Mouse (Mus musculus): ENCODE measurements at regions not wholly inside any gene's neighbourhood (a gene's known extent, or its start where the extent isn't known, plus 50 kb on each side); places are given as distances from the start of the nearest gene placed in this dataset.

DNA sequence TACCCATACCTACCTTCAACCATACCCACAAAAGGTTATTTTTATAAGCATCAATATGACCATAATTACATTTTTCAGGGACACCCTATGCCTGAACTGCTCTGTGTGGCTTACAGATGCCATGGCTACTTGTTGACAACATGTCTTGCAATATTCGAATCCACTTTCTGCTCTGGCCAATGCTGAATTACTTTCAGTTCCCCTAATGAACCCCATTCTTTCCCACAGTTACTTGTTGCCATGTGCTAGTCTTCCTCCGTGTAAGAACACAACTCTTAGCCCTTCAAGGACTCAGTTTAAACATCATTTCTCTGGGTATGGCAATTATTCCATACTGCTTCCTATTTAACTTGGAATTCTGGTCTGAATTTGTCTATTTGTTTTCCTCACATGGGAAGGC, 110.4 kb upstream of the Prdm1 start:
- no peaks in the 10 kb centered on the region for H3K36me3 ChIP-seq (ENCODE audit: control insufficient read depth, insufficient read depth, low read length)
- H3K27me3 ChIP-seq (ENCODE audit: control insufficient read depth, insufficient read depth, low read length), result no peaks in the 10 kb centered on the region
- WGBS, result 78% methylated on average over 2 of the region's 2 CpGs
- H3K4me1 ChIP-seq (ENCODE audit: control insufficient read depth in 2 of 2, insufficient read depth in 2 of 2, low read length in 2 of 2), result no peaks in the 10 kb centered on the region
- H3K4me3 ChIP-seq (ENCODE audit: control insufficient read depth in 1 of 2, insufficient read depth in 1 of 2, low read depth in 1 of 2, low read length in 2 of 2), result no peak overlapping the region
- no peak overlapping the region for H3K4me2 ChIP-seq (ENCODE audit: low read length)
- H3K9ac ChIP-seq (ENCODE audit: low read length), result no peak overlapping the region
- no peak overlapping the region for H3K27ac ChIP-seq (replicated peaks in 1 of 2; ENCODE audit: control insufficient read depth in 1 of 2, insufficient read depth in 1 of 2, low read depth in 2 of 2, low read length in 2 of 2)
- no peaks in the 10 kb centered on the region for H3K9me3 ChIP-seq (ENCODE audit: control insufficient read depth, low read length)
- no peak for ATAC-seq (ENCODE audit: insufficient number of reproducible peaks, insufficient read depth, low FRiP score, low read depth)

DNA sequence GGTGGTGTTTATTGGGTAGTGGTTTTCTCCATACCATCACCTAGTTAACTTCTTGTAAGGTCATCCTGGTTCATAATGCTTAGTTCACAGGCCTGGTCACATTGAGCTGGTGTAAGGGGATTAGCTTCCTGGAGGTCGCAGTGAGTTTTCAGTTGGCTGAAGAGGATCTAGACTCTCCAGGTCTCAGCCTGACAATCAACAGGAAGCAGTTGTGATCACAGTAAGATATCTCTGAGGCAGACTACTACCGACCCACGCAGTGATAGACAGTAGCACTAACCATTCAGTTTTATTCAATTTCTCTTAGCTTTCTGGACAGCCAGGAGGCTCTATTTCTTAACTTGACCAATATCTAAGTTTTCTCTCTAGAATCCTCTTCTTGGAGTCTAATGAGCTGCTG, 108.5 kb upstream of the Prdm1 start:
- H3K27me3 ChIP-seq (ENCODE audit: control insufficient read depth, insufficient read depth, low read length), result no peaks in the 10 kb centered on the region
- H3K4me3 ChIP-seq (ENCODE audit: control insufficient read depth in 1 of 2, insufficient read depth in 1 of 2, low read depth in 1 of 2, low read length in 2 of 2), result no peak overlapping the region
- no peaks in the 10 kb centered on the region for H3K9me3 ChIP-seq (ENCODE audit: control insufficient read depth, low read length)
- no peak overlapping the region for H3K4me2 ChIP-seq (ENCODE audit: low read length)
- H3K9ac ChIP-seq (ENCODE audit: low read length), result no peak overlapping the region
- H3K27ac ChIP-seq (replicated peaks in 1 of 2; ENCODE audit: control insufficient read depth in 1 of 2, insufficient read depth in 1 of 2, low read depth in 2 of 2, low read length in 2 of 2), result no peak overlapping the region
- no peaks in the 10 kb centered on the region for H3K4me1 ChIP-seq (ENCODE audit: control insufficient read depth in 2 of 2, insufficient read depth in 2 of 2, low read length in 2 of 2)
- ATAC-seq (ENCODE audit: insufficient number of reproducible peaks, insufficient read depth, low FRiP score, low read depth), result no peak
- no peaks in the 10 kb centered on the region for H3K36me3 ChIP-seq (ENCODE audit: control insufficient read depth, insufficient read depth, low read length)
- WGBS, result 54% methylated on average over 3 of the region's 3 CpGs

DNA sequence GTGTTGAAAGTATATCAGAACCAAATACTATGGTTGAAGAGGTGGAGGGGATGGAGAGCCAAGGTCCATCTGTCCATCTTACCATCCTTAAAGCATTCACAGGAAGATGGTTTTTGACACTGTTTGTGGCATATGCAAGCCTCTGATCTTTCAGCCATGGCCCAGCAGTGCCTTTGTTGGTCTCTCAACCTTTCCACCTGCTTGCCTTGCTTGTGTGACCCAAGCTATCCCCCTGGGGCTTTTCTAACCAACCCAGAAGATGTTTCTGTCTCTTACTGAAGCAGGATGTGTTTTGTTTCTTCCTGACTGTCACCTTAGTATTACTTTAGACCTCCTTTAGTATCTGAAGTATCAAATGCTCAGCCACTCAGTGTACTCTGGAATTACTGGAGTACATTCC, 107.8 kb upstream of the Prdm1 start:
- Histone ChIP-seq H3K4me3 (ENCODE audit: control insufficient read depth in 1 of 2, insufficient read depth in 1 of 2, low read depth in 1 of 2, low read length in 2 of 2) (no peak overlapping the region), H3K36me3 (ENCODE audit: control insufficient read depth, insufficient read depth, low read length) (no peaks in the 10 kb centered on the region), H3K9ac (ENCODE audit: low read length) (no peak overlapping the region), H3K4me2 (ENCODE audit: low read length) (no peak overlapping the region), H3K9me3 (ENCODE audit: control insufficient read depth, low read length) (no peaks in the 10 kb centered on the region), H3K27ac (replicated peaks in 1 of 2; ENCODE audit: control insufficient read depth in 1 of 2, insufficient read depth in 1 of 2, low read depth in 2 of 2, low read length in 2 of 2) (no peak overlapping the region), H3K27me3 (ENCODE audit: control insufficient read depth, insufficient read depth, low read length) (no peaks in the 10 kb centered on the region), H3K4me1 (ENCODE audit: control insufficient read depth in 2 of 2, insufficient read depth in 2 of 2, low read length in 2 of 2) (no peaks in the 10 kb centered on the region)
- ATAC-seq (ENCODE audit: insufficient number of reproducible peaks, insufficient read depth, low FRiP score, low read depth), result no peak

DNA sequence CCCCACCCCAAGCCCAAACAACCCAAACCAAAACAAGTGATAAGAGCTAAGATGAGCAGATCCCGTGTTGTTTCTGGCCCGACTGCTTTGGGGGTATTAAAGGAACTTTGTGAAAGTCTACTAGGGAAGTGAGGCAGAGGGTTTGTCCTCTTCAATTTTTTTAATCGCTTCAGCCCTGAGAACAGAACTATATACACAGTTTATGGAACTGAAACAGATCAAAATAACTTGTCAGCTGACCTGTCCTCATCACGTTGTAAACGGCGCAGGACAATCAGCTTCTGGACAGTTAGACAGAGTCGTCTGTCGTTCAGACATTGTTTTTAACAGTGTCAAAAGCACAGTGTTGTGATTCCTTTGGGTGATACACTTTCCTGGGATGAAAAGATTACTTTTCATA, 103.3 kb upstream of the Prdm1 start:
- no peak overlapping the region for H3K9ac ChIP-seq (ENCODE audit: low read length)
- H3K4me2 ChIP-seq (ENCODE audit: low read length), result no peak overlapping the region
- H3K27me3 ChIP-seq (ENCODE audit: control insufficient read depth, insufficient read depth, low read length), result no peaks in the 10 kb centered on the region
- H3K9me3 ChIP-seq (ENCODE audit: control insufficient read depth, low read length), result no peaks in the 10 kb centered on the region
- H3K27ac ChIP-seq (replicated peaks in 1 of 2; ENCODE audit: control insufficient read depth in 1 of 2, insufficient read depth in 1 of 2, low read depth in 2 of 2, low read length in 2 of 2), result no peak overlapping the region
- WGBS, result 42% methylated on average over 8 of the region's 8 CpGs
- no peak for ATAC-seq (ENCODE audit: insufficient number of reproducible peaks, insufficient read depth, low FRiP score, low read depth)
- no peaks in the 10 kb centered on the region for H3K36me3 ChIP-seq (ENCODE audit: control insufficient read depth, insufficient read depth, low read length)
- H3K4me3 ChIP-seq (ENCODE audit: control insufficient read depth in 1 of 2, insufficient read depth in 1 of 2, low read depth in 1 of 2, low read length in 2 of 2), result no peak overlapping the region
- no peaks in the 10 kb centered on the region for H3K4me1 ChIP-seq (ENCODE audit: control insufficient read depth in 2 of 2, insufficient read depth in 2 of 2, low read length in 2 of 2)

DNA sequence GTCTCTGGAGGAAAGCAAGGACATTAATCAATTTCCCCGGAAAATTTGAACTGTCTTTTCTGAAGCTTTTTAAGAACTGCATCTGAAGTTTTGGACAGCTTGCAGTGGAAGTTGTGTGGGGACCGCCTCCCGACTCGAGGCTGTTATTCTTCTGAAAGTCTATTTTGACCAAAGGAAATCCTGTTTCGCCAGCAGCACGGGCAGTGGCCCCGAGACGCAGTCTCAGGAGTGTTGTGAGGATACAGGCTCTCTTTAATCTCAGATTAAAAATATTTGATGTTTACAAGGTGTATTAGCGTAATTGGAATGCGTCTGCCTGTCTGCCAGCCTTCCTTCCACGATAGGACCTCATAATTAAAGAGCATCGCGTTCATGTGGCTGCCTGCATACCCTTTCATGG, 102.2 kb upstream of the Prdm1 start:
- Histone ChIP-seq H3K9ac (ENCODE audit: low read length) (no peak overlapping the region), H3K27ac (replicated peaks in 1 of 2; ENCODE audit: control insufficient read depth in 1 of 2, insufficient read depth in 1 of 2, low read depth in 2 of 2, low read length in 2 of 2) (peak overlapping the region; percentile 12 to 44; a peak in 2 of 4 replicates), H3K9me3 (ENCODE audit: control insufficient read depth, low read length) (no peaks in the 10 kb centered on the region), H3K4me2 (ENCODE audit: low read length) (no peak overlapping the region), H3K4me3 (ENCODE audit: control insufficient read depth in 1 of 2, insufficient read depth in 1 of 2, low read depth in 1 of 2, low read length in 2 of 2) (no peak overlapping the region), H3K36me3 (ENCODE audit: control insufficient read depth, insufficient read depth, low read length) (no peaks in the 10 kb centered on the region), H3K27me3 (ENCODE audit: control insufficient read depth, insufficient read depth, low read length) (no peaks in the 10 kb centered on the region), H3K4me1 (ENCODE audit: control insufficient read depth in 2 of 2, insufficient read depth in 2 of 2, low read length in 2 of 2) (no peaks in the 10 kb centered on the region)
- ATAC-seq (ENCODE audit: insufficient number of reproducible peaks, insufficient read depth, low FRiP score, low read depth), result no peak
- WGBS, result 64% methylated on average over 13 of the region's 13 CpGs

DNA sequence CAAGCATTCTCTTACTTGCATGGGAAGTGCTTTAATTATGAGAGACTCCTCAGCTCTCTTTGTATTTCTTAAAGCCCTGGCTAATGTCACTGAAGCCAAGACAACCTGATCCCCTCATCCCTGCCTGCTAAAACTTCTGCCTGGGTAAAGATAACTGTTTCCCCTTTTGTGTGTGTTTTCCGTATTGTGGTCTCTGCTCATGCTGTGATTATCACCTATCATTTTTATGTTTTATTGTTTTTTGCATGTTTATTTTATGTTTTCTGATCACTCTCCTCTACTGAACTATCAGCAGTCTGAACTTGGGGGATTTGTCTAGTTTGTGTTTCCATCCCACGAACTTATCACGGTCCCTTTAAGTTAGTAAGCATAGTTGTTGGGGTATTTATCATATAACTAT, 100.1 kb upstream of the Prdm1 start:
- Histone ChIP-seq H3K9me3 (ENCODE audit: control insufficient read depth, low read length) (no peaks in the 10 kb centered on the region), H3K4me3 (ENCODE audit: control insufficient read depth in 1 of 2, insufficient read depth in 1 of 2, low read depth in 1 of 2, low read length in 2 of 2) (no peak overlapping the region), H3K27ac (replicated peaks in 1 of 2; ENCODE audit: control insufficient read depth in 1 of 2, insufficient read depth in 1 of 2, low read depth in 2 of 2, low read length in 2 of 2) (no peak overlapping the region), H3K4me1 (ENCODE audit: control insufficient read depth in 2 of 2, insufficient read depth in 2 of 2, low read length in 2 of 2) (no peaks in the 10 kb centered on the region), H3K9ac (ENCODE audit: low read length) (no peak overlapping the region), H3K27me3 (ENCODE audit: control insufficient read depth, insufficient read depth, low read length) (no peaks in the 10 kb centered on the region), H3K36me3 (ENCODE audit: control insufficient read depth, insufficient read depth, low read length) (no peaks in the 10 kb centered on the region), H3K4me2 (ENCODE audit: low read length) (no peak overlapping the region)
- ATAC-seq (ENCODE audit: insufficient number of reproducible peaks, insufficient read depth, low FRiP score, low read depth), result no peak
- 76% methylated on average over 3 of the region's 3 CpGs for WGBS

DNA sequence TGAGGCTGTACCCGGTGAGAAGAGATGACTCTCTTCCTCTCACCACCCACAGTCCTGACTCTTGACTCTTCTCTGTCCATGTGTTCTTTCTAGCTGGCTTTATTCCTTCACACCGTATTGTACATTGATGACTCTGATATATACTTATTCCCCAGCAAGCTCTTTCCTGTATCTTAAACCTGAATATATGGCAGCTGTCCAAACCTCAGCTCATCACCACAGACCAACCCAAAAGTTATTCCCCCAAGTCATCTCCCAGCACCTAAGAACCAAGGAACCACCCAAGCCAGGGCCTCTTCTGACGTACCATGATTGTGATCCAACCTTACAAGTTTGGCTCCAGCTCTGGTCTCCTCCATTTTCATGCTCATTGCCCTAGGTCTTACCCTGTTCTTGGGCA, 99.1 kb upstream of the Prdm1 start:
- WGBS, result 85% methylated on average over 3 of the region's 3 CpGs
- no peak overlapping the region for H3K4me3 ChIP-seq (ENCODE audit: control insufficient read depth in 1 of 2, insufficient read depth in 1 of 2, low read depth in 1 of 2, low read length in 2 of 2)
- no peak for ATAC-seq (ENCODE audit: insufficient number of reproducible peaks, insufficient read depth, low FRiP score, low read depth)
- no peaks in the 10 kb centered on the region for H3K9me3 ChIP-seq (ENCODE audit: control insufficient read depth, low read length)
- no peak overlapping the region for H3K4me2 ChIP-seq (ENCODE audit: low read length)
- H3K36me3 ChIP-seq (ENCODE audit: control insufficient read depth, insufficient read depth, low read length), result no peaks in the 10 kb centered on the region
- no peak overlapping the region for H3K27ac ChIP-seq (replicated peaks in 1 of 2; ENCODE audit: control insufficient read depth in 1 of 2, insufficient read depth in 1 of 2, low read depth in 2 of 2, low read length in 2 of 2)
- no peak overlapping the region for H3K9ac ChIP-seq (ENCODE audit: low read length)
- no peaks in the 10 kb centered on the region for H3K4me1 ChIP-seq (ENCODE audit: control insufficient read depth in 2 of 2, insufficient read depth in 2 of 2, low read length in 2 of 2)
- no peaks in the 10 kb centered on the region for H3K27me3 ChIP-seq (ENCODE audit: control insufficient read depth, insufficient read depth, low read length)

DNA sequence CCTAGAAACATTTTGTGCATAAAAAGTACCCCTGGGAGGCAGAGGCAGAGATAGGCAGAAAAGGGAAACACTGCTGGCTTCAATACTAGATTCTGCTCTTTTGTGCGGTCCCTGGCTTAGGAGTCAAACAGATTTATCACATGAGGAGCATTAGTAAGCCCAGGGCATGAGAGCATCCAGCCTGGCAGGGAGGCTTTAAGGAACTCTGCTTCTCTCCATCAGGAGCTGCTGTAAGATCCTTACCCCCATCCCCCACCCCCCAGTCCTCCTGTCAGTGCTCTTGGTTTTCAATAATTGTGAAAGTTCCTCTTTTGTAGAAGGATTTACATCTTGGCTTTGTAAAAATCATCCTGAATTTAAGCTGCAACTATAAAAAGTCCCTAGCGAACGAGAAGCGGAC, 97.2 kb upstream of the Prdm1 start:
- Histone ChIP-seq H3K4me3 (ENCODE audit: control insufficient read depth in 1 of 2, insufficient read depth in 1 of 2, low read depth in 1 of 2, low read length in 2 of 2) (no peak overlapping the region), H3K27ac (replicated peaks in 1 of 2; ENCODE audit: control insufficient read depth in 1 of 2, insufficient read depth in 1 of 2, low read depth in 2 of 2, low read length in 2 of 2) (no peak overlapping the region), H3K27me3 (ENCODE audit: control insufficient read depth, insufficient read depth, low read length) (no peaks in the 10 kb centered on the region), H3K36me3 (ENCODE audit: control insufficient read depth, insufficient read depth, low read length) (no peaks in the 10 kb centered on the region), H3K9me3 (ENCODE audit: control insufficient read depth, low read length) (no peaks in the 10 kb centered on the region), H3K4me1 (ENCODE audit: control insufficient read depth in 2 of 2, insufficient read depth in 2 of 2, low read length in 2 of 2) (no peaks in the 10 kb centered on the region), H3K4me2 (ENCODE audit: low read length) (no peak overlapping the region), H3K9ac (ENCODE audit: low read length) (no peak overlapping the region)
- no peak for ATAC-seq (ENCODE audit: insufficient number of reproducible peaks, insufficient read depth, low FRiP score, low read depth)
- 90% methylated on average over 4 of the region's 4 CpGs for WGBS
